Mouse (Mus musculus) kidney, postnatal 0 days (tissue): ENCODE data around the gene Tmem117. TPM values are rescaled to one million over a fixed set of nuclear protein-coding genes. Genes with fewer than 3 reads are reported as not detected.

Source experiments
- ATAC-seq: fragments of 200-750 bp; cut with Nextera tagmentation; replicated peaks from 2 replicates; pipeline ENCODE4 v1.8.0; 2017; ENCODE audit warnings: low read depth, moderate number of reproducible peaks, moderate TSS enrichment, moderate library complexity; ENCODE audit not compliant: low FRiP score
- DNase-seq: peaks from one replicate; pipeline ENCODE4 v3.0.0-alpha.2; 2016; ENCODE audit warnings: low spot score
- H3K27ac ChIP-seq: fragments of 300-500 bp; sonication (generic); 2 replicates; pipeline ENCODE4 v1.5.1; 2014; ENCODE audit warnings: mild to moderate bottlenecking
- H3K27me3 ChIP-seq: fragments of 300-500 bp; sonication (generic); 2 replicates; pipeline ENCODE4 v1.6.1; 2014; ENCODE audit warnings: low read length, mixed read lengths; ENCODE audit not compliant: insufficient read depth
- H3K36me3 ChIP-seq: fragments of 300-500 bp; sonication (generic); 2 replicates; pipeline ENCODE4 v1.6.1; 2014; ENCODE audit warnings: low read length, mixed read lengths; ENCODE audit not compliant: insufficient read depth
- H3K4me1 ChIP-seq: fragments of 300-500 bp; sonication (generic); replicated peaks from 2 replicates; pipeline ENCODE4 v1.6.1; 2014; ENCODE audit warnings: antibody characterized with exemption, low read length, mixed read lengths; ENCODE audit not compliant: insufficient read depth
- H3K4me2 ChIP-seq: fragments of 300-500 bp; sonication (generic); 2 replicates; pipeline ENCODE4 v1.6.1; 2014; ENCODE audit warnings: mild to moderate bottlenecking, low read length, moderate library complexity, mixed read lengths
- H3K4me3 ChIP-seq: fragments of 300-500 bp; sonication (generic); replicated peaks from 2 replicates; pipeline ENCODE4 v1.5.1; 2014; ENCODE audit warnings: low read depth, low read length
- H3K9ac ChIP-seq: fragments of 300-500 bp; sonication (generic); 2 replicates; pipeline ENCODE4 v1.6.1; 2014; ENCODE audit warnings: low read depth, low read length
- H3K9me3 ChIP-seq: fragments of 300-500 bp; sonication (generic); replicated peaks from 2 replicates; pipeline ENCODE4 v1.6.1; 2016; ENCODE audit warnings: low read length, inconsistent platforms, mixed read lengths
- CTCF ChIP-seq: IDR thresholded peaks from 2 replicates; pipeline ENCODE4 v1.5.1; 2016; ENCODE audit warnings: antibody characterized with exemption, low read depth, mild to moderate bottlenecking, moderate library complexity
- WGBS: fragments of 180-500 bp; shearing (Covaris S2); extraction: QIAGEN DNeasy Blood & Tissue Kit; methylation state at CpG from one replicate; pipeline ENCODE4 v1.1.7; 2014; 5-methylcytosine and 5-hydroxymethylcytosine counted together
- polyA plus RNA-seq: library from polyadenylated mRNA; unstranded; fragments of >200 nt; fragmentation: Nextera tagmentation; extraction: Ambion mirVana; gene quantifications from 2 replicates; pipeline ENCODE4 v1.2.1, GENCODE M21; 2015

Tmem117 gene
- polyA plus RNA-seq, 1 experiment from 2014 or later, result 24.3 TPM

GRCm38 (mm10) chr15:94921672-94922071 lies 292.6 kb downstream of the Tmem117 start:
- TF ChIP-seq CTCF, result no peak
- Histone ChIP-seq H3K9me3 (no peaks in the 10 kb centered on the region), H3K4me1 (no peaks in the 10 kb centered on the region), H3K27ac (no peak overlapping the region), H3K36me3 (no peaks in the 10 kb centered on the region), H3K9ac (no peak overlapping the region), H3K27me3 (no peaks in the 10 kb centered on the region), H3K4me2 (no peak overlapping the region), H3K4me3 (no peak overlapping the region)
- 33% methylated on average over 1 of the region's 1 CpGs for WGBS
- DNase-seq (peak; percentile 27), ATAC-seq (no peak)

- no peak for DNase-seq
- Histone ChIP-seq H3K4me2 (no peak overlapping the region), H3K4me3 (no peak overlapping the region), H3K9me3 (no peaks in the 10 kb centered on the region), H3K4me1 (no peaks in the 10 kb centered on the region), H3K27me3 (no peaks in the 10 kb centered on the region), H3K36me3 (no peaks in the 10 kb centered on the region), H3K27ac (no peak overlapping the region), H3K9ac (no peak overlapping the region)
- ATAC-seq, result no peak
- 75% methylated on average over 5 of the region's 5 CpGs for WGBS
- no peak for TF ChIP-seq CTCF
Observed at GRCm38 (mm10) chr15:94927986-94928385, 299.0 kb downstream of the Tmem117 start.

GRCm38 (mm10) chr15:94930743-94931142 lies 301.7 kb downstream of the Tmem117 start:
- Histone ChIP-seq H3K9me3 (no peaks in the 10 kb centered on the region), H3K27me3 (no peaks in the 10 kb centered on the region), H3K36me3 (no peaks in the 10 kb centered on the region), H3K4me3 (no peak overlapping the region), H3K4me2 (no peak overlapping the region), H3K27ac (no peak overlapping the region), H3K9ac (no peak overlapping the region), H3K4me1 (no peaks in the 10 kb centered on the region)
- no peak for DNase-seq
- no peak for TF ChIP-seq CTCF
- WGBS, result 58% methylated on average over 3 of the region's 3 CpGs
- ATAC-seq, result no peak

GRCm38 (mm10) chr15:94933044-94933443 lies 304.0 kb downstream of the Tmem117 start:
- no peak for ATAC-seq
- no peak for DNase-seq

DNA sequence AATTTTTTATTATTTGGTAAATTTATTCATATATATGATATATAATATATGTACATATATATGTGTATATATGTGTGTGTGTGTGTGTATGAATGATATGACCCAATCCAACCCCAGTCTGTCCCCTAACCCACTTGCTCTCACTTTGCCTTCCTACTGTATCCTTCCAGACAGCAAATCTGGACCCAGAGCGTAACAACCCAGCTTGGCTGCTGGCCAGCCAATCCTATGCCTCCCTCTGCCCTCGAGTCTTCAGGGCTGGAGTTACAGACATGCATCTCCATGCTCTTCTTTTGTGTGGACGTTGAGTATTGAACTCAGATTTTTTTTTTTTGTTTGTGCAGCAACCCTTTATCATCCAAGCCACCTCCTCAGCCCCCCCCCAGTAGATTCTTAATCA lies 304.4 kb downstream of the Tmem117 start:
- no peak overlapping the region for H3K4me3 ChIP-seq
- H3K4me1 ChIP-seq, result no peaks in the 10 kb centered on the region
- H3K36me3 ChIP-seq, result no peaks in the 10 kb centered on the region
- no peak for TF ChIP-seq CTCF
- no peak for DNase-seq
- ATAC-seq, result no peak
- H3K9me3 ChIP-seq, result no peaks in the 10 kb centered on the region
- WGBS, result 63% methylated on average over 3 of the region's 3 CpGs
- H3K4me2 ChIP-seq, result no peak overlapping the region
- H3K27ac ChIP-seq, result no peak overlapping the region
- H3K9ac ChIP-seq, result no peak overlapping the region
- H3K27me3 ChIP-seq, result no peaks in the 10 kb centered on the region

More at GRCm38 (mm10) chr15:94933044-94933443, 304.0 kb downstream of the Tmem117 start:
- no peaks in the 10 kb centered on the region for H3K4me1 ChIP-seq
- H3K36me3 ChIP-seq, result no peaks in the 10 kb centered on the region
- no peak overlapping the region for H3K4me2 ChIP-seq
- WGBS, result 87% methylated on average over 4 of the region's 4 CpGs
- no peak overlapping the region for H3K9ac ChIP-seq
- H3K27me3 ChIP-seq, result no peaks in the 10 kb centered on the region
- no peak overlapping the region for H3K4me3 ChIP-seq
- H3K27ac ChIP-seq, result no peak overlapping the region
- TF ChIP-seq CTCF, result no peak
- no peaks in the 10 kb centered on the region for H3K9me3 ChIP-seq

GRCm38 (mm10) chr15:94941954-94942353 lies 312.9 kb downstream of the Tmem117 start:
- H3K9me3 ChIP-seq, result no peaks in the 10 kb centered on the region
- ATAC-seq (no peak), DNase-seq (no peak)
- no peak for TF ChIP-seq CTCF
- H3K36me3 ChIP-seq, result no peaks in the 10 kb centered on the region
- WGBS, result 90% methylated on average over 3 of the region's 3 CpGs
- H3K4me1 ChIP-seq, result no peaks in the 10 kb centered on the region
- no peaks in the 10 kb centered on the region for H3K27me3 ChIP-seq
- H3K9ac ChIP-seq, result no peak overlapping the region
- no peak overlapping the region for H3K4me2 ChIP-seq
- H3K27ac ChIP-seq, result no peak overlapping the region
- H3K4me3 ChIP-seq, result no peak overlapping the region

GRCm38 (mm10) chr15:94942465-94942864 lies 313.4 kb downstream of the Tmem117 start:
- H3K9ac ChIP-seq, result no peak overlapping the region
- DNase-seq, result no peak
- no peaks in the 10 kb centered on the region for H3K9me3 ChIP-seq
- 95% methylated on average over 1 of the region's 1 CpGs for WGBS
- no peak overlapping the region for H3K4me3 ChIP-seq
- H3K4me1 ChIP-seq, result no peaks in the 10 kb centered on the region
- H3K36me3 ChIP-seq, result no peaks in the 10 kb centered on the region
- no peak overlapping the region for H3K27ac ChIP-seq
- no peak for TF ChIP-seq CTCF
- ATAC-seq, result no peak
- H3K4me2 ChIP-seq, result no peak overlapping the region
- no peaks in the 10 kb centered on the region for H3K27me3 ChIP-seq
